Mouse (Mus musculus): ENCODE measurements around the gene Crybb3. TPM values are rescaled to one million over a fixed set of nuclear protein-coding genes. Genes with fewer than 3 reads are reported as not detected.

Gene Crybb3
- polyA plus RNA-seq, 1 experiment, result 4.8 TPM

DNA sequence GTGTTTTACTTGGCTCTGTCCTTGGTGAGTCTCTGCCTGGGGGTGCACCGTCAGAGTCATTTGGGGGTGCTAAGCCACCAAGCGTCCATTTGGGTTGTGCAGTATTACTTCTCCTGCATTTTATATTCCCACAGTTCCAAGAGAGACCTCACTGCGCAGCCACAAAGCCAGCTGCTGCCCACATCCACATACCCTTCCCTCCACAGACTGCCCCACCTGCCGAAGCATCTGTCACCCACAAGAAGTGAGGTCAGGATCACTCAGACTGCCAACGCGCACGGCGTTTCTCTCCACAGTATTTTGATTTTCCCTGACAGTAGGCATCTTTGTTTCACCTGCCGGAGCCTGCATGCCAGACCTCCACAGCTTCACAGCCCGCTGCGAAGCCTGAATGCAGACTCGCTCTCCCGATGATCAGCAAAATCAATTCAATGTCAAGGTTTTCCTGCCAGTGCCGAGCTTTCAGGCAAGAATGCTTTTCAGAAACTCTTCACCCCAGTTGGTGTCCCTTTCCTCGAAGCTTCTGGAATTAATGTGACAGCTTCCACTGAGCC, 50.1 kb downstream of the Crybb3 start:
- Histone ChIP-seq H3K27ac (ENCODE audit: control insufficient read depth, insufficient read depth, low read length) (no peak overlapping the region), H3K36me3 (ENCODE audit: control insufficient read depth, insufficient read depth, low read length) (no peaks in the 10 kb centered on the region), H3K27me3 (ENCODE audit: control insufficient read depth, insufficient read depth, low read length) (no peaks in the 10 kb centered on the region), H3K4me1 (replicated peaks; ENCODE audit: control insufficient read depth, insufficient read depth, low read length) (peaks cover 27% of the 10 kb centered on the region), H3K4me3 (ENCODE audit: control insufficient read depth, insufficient read depth, low read length) (no peak overlapping the region)
- TF ChIP-seq POLR2A (IDR thresholded peaks at IDR 0.05; ENCODE audit: control insufficient read depth, extremely low read depth, insufficient read depth, low read length, poor library complexity) (no peak), CTCF (IDR thresholded peaks at IDR 0.05; ENCODE audit: borderline replicate concordance, control insufficient read depth, extremely low read depth, insufficient read depth, low read length, poor library complexity) (no peak)
- no peak for DNase-seq
- WGBS, result 43% methylated on average over 15 of the region's 15 CpGs

DNA sequence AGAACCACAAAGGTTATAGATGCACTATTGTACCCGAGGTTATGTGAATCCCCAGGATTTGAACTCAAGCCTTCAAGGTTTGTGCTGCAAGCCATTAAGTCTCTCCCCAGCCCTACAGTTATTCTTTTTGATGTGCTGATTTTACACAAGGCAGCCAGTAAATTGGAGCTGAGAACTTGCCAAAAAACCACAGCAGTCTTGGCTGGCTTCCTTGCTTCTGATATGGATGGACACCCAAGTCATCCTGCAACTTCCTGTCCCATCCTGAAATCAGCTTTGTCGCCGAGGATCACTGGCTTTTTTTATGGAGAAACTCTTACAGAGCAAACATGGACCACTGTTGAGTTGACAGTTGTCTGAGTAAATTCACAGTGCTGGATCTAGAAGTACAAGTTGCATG, 51.3 kb downstream of the Crybb3 start:
- Histone ChIP-seq H3K36me3 (ENCODE audit: control insufficient read depth, insufficient read depth, low read length) (no peaks in the 10 kb centered on the region), H3K4me1 (replicated peaks; ENCODE audit: control insufficient read depth, insufficient read depth, low read length) (peaks cover 22% of the 10 kb centered on the region), H3K27ac (ENCODE audit: control insufficient read depth, insufficient read depth, low read length) (no peak overlapping the region), H3K27me3 (ENCODE audit: control insufficient read depth, insufficient read depth, low read length) (no peaks in the 10 kb centered on the region), H3K4me3 (ENCODE audit: control insufficient read depth, insufficient read depth, low read length) (no peak overlapping the region)
- no peak for TF ChIP-seq POLR2A (IDR thresholded peaks at IDR 0.05; ENCODE audit: control insufficient read depth, extremely low read depth, insufficient read depth, low read length, poor library complexity)
- TF ChIP-seq CTCF (IDR thresholded peaks at IDR 0.05; ENCODE audit: borderline replicate concordance, control insufficient read depth, extremely low read depth, insufficient read depth, low read length, poor library complexity), result no peak
- no peak for DNase-seq
- 68% methylated on average over 3 of the region's 3 CpGs for WGBS

DNA sequence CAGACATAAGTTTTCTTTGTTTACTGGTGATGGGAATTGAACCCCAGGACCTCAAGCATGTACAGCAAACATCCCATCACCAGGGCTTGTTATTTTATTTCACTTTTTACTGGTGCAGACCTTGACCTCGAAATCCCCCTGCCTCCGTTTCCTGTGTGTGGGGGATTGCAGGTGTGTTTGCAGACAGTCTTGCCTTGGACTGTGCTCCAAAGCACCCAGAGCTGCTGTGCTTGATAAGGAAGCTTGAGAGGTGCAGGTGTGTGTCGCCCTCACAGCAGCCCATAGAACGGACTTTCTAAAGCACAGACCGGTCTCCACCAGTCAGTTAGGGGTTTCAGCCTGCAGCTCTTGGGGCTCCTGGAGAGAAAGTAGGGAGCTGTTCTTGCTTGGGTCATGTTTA, 54.7 kb downstream of the Crybb3 start:
- Histone ChIP-seq H3K36me3 (ENCODE audit: control insufficient read depth, insufficient read depth, low read length) (no peaks in the 10 kb centered on the region), H3K27me3 (ENCODE audit: control insufficient read depth, insufficient read depth, low read length) (no peaks in the 10 kb centered on the region), H3K4me1 (replicated peaks; ENCODE audit: control insufficient read depth, insufficient read depth, low read length) (peaks cover 29% of the 10 kb centered on the region), H3K27ac (ENCODE audit: control insufficient read depth, insufficient read depth, low read length) (no peak overlapping the region), H3K4me3 (ENCODE audit: control insufficient read depth, insufficient read depth, low read length) (no peak overlapping the region)
- peak; percentile 58 for DNase-seq
- TF ChIP-seq CTCF (IDR thresholded peaks at IDR 0.05; ENCODE audit: borderline replicate concordance, control insufficient read depth, extremely low read depth, insufficient read depth, low read length, poor library complexity), result no peak
- no peak for TF ChIP-seq POLR2A (IDR thresholded peaks at IDR 0.05; ENCODE audit: control insufficient read depth, extremely low read depth, insufficient read depth, low read length, poor library complexity)
- 4% methylated on average over 5 of the region's 5 CpGs for WGBS

Other genes starting within 250 kb of the Crybb3 start
- 0.36 and 3.8 TPM in 2 replicates for gene Myo18b, start 185.2 kb downstream of the Crybb3 start, polyA plus RNA-seq (2012; rRNA removed)
- 9.2 and 10.0 TPM in 2 replicates for gene Grk3, start 65.8 kb downstream of the Crybb3 start, polyA plus RNA-seq (2012; rRNA removed)
- 0.20 TPM in 1 of 2 replicates, not detected in the other for gene Crybb2, start 11.5 kb downstream of the Crybb3 start, polyA plus RNA-seq (2012; rRNA removed)
- 6.9 and 7.8 TPM in 2 replicates for gene 2900026A02Rik, start 139.7 kb upstream of the Crybb3 start, polyA plus RNA-seq (2012; rRNA removed)
- 0.10 TPM in 1 of 2 replicates, not detected in the other for gene Tmem211, start 145.3 kb upstream of the Crybb3 start, polyA plus RNA-seq (2012; rRNA removed)
- gene Sgsm1, start 229.2 kb upstream of the Crybb3 start, polyA plus RNA-seq (2012; rRNA removed), result 0.71 and 1.0 TPM in 2 replicates